Mouse (Mus musculus) limb, embryonic 13.5 days (tissue): ENCODE data around the gene Odf3l2. TPM values are rescaled to one million over a fixed set of nuclear protein-coding genes. Genes with fewer than 3 reads are reported as not detected.

Experiments
- ATAC-seq: fragments of 200-750 bp; cut with Nextera tagmentation; 2 replicates; pipeline ENCODE4 v1.8.0; 2017; ENCODE audit warnings: low read depth, moderate number of reproducible peaks, moderate TSS enrichment; ENCODE audit not compliant: low FRiP score
- H3K27ac ChIP-seq: fragments of 300-500 bp; sonication (generic); 2 replicates; pipeline ENCODE4 v1.5.1; 2015; ENCODE audit warnings: inconsistent platforms, mild to moderate bottlenecking, moderate library complexity
- H3K27me3 ChIP-seq: fragments of 300-500 bp; sonication (generic); 2 replicates; pipeline ENCODE4 v1.6.1; 2015; ENCODE audit warnings: mild to moderate bottlenecking, inconsistent platforms
- H3K36me3 ChIP-seq: fragments of 300-500 bp; sonication (generic); 2 replicates; pipeline ENCODE4 v1.6.1; 2015; ENCODE audit warnings: inconsistent platforms, mild to moderate bottlenecking, moderate library complexity
- H3K4me1 ChIP-seq: fragments of 300-500 bp; sonication (generic); 2 replicates; pipeline ENCODE4 v1.6.1; 2015; ENCODE audit warnings: inconsistent platforms
- H3K4me2 ChIP-seq: fragments of 300-500 bp; sonication (generic); replicated peaks from 2 replicates; pipeline ENCODE4 v1.6.1; 2015; ENCODE audit warnings: inconsistent platforms, mild to moderate bottlenecking, moderate library complexity
- H3K4me3 ChIP-seq: fragments of 300-500 bp; sonication (generic); 2 replicates; pipeline ENCODE4 v1.5.1; 2015; ENCODE audit warnings: moderate library complexity, mild to moderate bottlenecking, inconsistent platforms
- H3K9ac ChIP-seq: fragments of 300-500 bp; sonication (generic); 2 replicates; pipeline ENCODE4 v1.6.1; 2015; ENCODE audit warnings: mild to moderate bottlenecking, inconsistent platforms
- H3K9me3 ChIP-seq: fragments of 300-500 bp; sonication (generic); 2 replicates; pipeline ENCODE4 v1.6.1; 2016; ENCODE audit warnings: inconsistent platforms
- WGBS: fragments of 180-500 bp; shearing (Covaris S2); methylation state at CpG from one replicate; pipeline ENCODE4 v1.1.7; 2015; 5-methylcytosine and 5-hydroxymethylcytosine counted together
- polyA plus RNA-seq: library from polyadenylated mRNA; unstranded; fragments of >200 nt; fragmentation: Nextera tagmentation; extraction: Ambion mirVana; gene quantifications from 2 replicates; pipeline ENCODE4 v1.2.1, GENCODE M21; 2015

Odf3l2 gene
- not detected in 2 replicates for polyA plus RNA-seq

DNA sequence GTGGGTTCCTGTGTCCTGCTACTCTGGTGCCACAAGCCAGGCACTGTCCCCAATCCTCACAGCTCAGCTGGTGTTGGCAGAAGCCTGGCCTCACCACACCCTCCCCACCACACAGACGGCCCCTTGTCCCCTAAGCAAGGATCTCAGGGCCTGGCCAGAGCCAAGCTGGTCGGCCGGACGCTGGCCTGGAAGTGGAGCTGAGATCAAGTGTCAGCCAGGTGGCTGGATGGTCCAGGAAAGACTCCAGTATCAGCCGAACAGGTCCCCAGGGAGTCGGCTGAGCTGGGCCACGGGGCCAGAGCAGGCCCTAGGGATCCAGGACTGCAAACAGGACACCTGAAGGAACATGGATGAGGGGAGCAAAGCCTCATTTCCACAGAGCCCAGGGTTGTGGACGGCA is at the start of gene Odf3l2:
Odf3l2 (minus strand) TSS at position 28 of the 400 bp plus-strand sequence.
- Histone ChIP-seq H3K9ac (peak within 1 kb of the TSS; percentile 19; the same call in 1 of the 2 replicates), H3K36me3 (no peaks in the 10 kb centered on the region), H3K4me2 (no peak within 1 kb of the TSS), H3K9me3 (no peaks in the 10 kb centered on the region), H3K4me1 (no peaks in the 10 kb centered on the region), H3K4me3 (no peak within 1 kb of the TSS), H3K27me3 (no peaks in the 10 kb centered on the region), H3K27ac (no peak within 1 kb of the TSS)
- ATAC-seq, result 0 out of 2 replicates have a peak, but pooled peaks have one; percentile 20
- WGBS, result 69% methylated on average over 8 of the region's 8 CpGs

DNA sequence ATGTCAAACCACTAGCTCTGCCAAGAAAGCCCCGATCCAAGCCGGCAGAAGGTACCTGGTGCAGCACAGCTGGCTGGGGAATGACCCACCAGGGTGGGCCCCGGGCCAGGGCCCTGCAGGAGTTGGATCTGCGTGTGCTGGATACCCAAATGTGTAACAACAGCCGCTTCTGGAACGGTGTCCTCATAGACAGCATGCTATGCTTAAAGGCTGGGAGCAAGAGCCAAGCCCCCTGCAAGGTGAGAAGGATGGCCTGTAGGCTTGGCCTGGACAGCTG is 48.8 kb upstream of the Odf3l2 start:
- peaks cover 2% of the 10 kb centered on the region for H3K36me3 ChIP-seq
- peak overlapping the region; percentile 81 for H3K27ac ChIP-seq
- H3K4me2 ChIP-seq, result no peak overlapping the region
- H3K4me3 ChIP-seq, result no peak overlapping the region
- no peak for ATAC-seq
- H3K27me3 ChIP-seq, result no peaks in the 10 kb centered on the region
- no peaks in the 10 kb centered on the region for H3K9me3 ChIP-seq
- peaks cover 38% of the 10 kb centered on the region for H3K4me1 ChIP-seq
- peak overlapping the region; percentile 48 for H3K9ac ChIP-seq
- WGBS, result 68% methylated on average over 6 of the region's 6 CpGs

DNA sequence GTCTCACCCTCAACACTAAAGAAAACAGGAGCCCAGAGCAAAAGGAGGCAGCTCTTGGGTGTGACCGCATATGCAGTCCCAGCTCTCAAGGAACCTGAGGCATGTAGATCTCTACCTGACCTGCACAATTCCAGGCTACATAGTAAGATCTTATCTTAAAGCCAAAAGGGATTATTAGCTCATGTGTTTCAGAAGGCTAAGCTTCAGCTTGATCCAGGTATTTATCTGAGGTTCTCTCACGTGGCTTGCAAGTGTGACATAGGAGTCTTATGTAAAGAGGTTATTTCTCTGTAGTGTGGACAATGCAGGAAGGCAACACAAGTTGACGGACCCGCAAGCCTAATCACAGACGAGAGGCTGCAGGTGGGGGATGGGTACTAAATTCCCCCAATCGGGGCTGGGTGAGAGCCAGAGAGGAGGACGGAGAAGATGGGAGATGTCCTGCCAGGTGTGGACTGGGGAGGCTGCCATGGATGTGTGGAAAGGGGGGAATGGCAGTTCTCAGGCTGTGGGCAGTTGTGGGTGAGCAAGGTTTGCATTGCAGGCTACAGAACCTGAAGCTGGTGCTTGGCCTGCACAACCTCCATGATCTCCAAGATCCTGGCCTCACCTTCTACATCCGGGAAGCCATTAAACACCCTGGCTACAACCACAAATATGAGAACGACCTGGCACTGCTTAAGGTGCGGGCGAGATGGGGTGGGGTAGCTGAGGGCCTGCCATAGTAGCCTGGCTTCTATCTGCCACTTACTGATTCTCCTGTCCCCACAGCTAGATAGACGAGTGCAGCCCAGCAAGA is 48.2 kb upstream of the Odf3l2 start:
- Histone ChIP-seq H3K27ac (peak overlapping the region; percentile 81), H3K36me3 (peaks cover 7% of the 10 kb centered on the region), H3K4me2 (no peak overlapping the region), H3K4me3 (no peak overlapping the region), H3K27me3 (no peaks in the 10 kb centered on the region), H3K9me3 (no peaks in the 10 kb centered on the region), H3K9ac (peak overlapping the region; percentile 48), H3K4me1 (peaks cover 38% of the 10 kb centered on the region)
- WGBS, result 75% methylated on average over 12 of the region's 12 CpGs
- ATAC-seq, result no peak

DNA sequence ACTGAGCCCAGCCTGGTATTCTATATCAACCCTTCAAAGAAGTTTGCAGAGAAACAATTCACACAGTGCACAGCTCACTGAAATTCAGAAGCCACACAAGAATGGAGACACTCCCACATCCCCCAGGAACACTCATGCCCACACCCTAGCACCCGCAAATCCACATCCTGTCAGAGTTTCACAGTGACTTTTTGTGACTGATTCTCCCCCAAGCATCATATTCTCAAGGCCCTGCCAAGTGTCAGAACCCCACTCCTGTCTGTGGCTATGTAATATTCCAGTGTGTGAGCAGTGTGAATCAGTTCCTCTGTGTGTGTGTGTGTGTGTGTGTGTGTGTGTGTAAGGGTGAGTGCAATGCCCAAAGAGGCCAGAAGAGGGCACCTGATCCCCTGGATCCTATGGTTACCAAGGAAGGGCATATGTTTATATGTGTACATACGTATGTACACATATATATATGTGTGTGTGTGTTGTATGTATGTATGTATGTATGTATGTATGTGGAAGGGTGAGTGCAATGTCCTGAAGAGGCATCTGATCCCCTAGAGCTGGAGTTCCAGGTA is 46.5 kb upstream of the Odf3l2 start:
- Histone ChIP-seq H3K27me3 (no peaks in the 10 kb centered on the region), H3K4me2 (no peak overlapping the region), H3K36me3 (peaks cover 25% of the 10 kb centered on the region), H3K9ac (no peak overlapping the region), H3K27ac (no peak overlapping the region), H3K9me3 (no peaks in the 10 kb centered on the region), H3K4me3 (no peak overlapping the region), H3K4me1 (peaks cover 29% of the 10 kb centered on the region)
- ATAC-seq, result no peak
- 96% methylated on average over 2 of the region's 2 CpGs for WGBS

DNA sequence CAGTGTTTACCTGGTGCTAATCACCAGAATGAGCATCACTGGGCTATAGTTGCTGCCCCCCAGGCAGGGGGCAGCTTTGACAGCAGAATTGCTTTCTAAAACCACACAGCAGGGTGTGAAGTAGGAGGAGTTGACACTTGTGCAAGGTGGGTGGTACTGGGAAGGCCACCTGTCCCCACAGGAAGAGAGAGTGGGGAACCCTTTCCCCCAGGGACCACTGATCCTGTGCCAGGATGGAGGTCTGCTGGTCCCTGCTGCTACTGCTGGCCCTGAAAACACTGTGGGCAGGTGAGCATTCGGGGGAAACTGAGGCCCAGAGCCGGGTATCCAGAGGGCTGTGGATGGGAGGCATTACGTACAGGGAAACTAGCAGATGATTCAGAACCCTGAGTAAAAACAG is 43.6 kb upstream of the Odf3l2 start:
- peaks cover 2% of the 10 kb centered on the region; the same call in 1 of the 2 replicates for H3K4me1 ChIP-seq
- no peaks in the 10 kb centered on the region for H3K27me3 ChIP-seq
- no peak overlapping the region for H3K9ac ChIP-seq
- H3K4me3 ChIP-seq, result no peak overlapping the region
- H3K36me3 ChIP-seq, result peaks cover 53% of the 10 kb centered on the region
- no peak overlapping the region for H3K4me2 ChIP-seq
- no peaks in the 10 kb centered on the region for H3K9me3 ChIP-seq
- ATAC-seq, result no peak
- H3K27ac ChIP-seq, result no peak overlapping the region
- 90% methylated on average over 3 of the region's 3 CpGs for whole genome bisulfite sequencing

DNA sequence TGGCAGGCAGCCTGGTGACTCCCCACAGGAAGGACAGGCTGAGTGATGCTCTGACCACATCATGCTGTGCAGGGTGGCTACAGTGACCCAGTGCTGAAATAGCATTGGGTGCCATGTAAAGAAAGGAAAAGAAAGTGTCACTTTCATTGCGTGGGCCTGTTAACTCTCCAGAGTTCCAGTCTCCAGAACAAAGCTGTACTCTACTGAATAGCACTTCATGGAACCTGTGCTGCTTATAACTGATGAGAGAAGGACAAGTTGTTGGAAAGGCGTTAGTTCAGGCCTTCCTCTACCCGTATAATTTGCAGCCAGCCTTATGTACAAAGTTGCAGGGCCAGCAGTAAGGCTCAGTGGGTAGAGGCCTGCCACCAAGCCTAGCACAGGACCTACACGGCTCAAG is 43.2 kb upstream of the Odf3l2 start, which contains the start of gene Gzmm:
Gzmm (plus strand) TSS at position 301 of the 400 bp plus-strand sequence.
- no peak for ATAC-seq
- 73% methylated on average over 4 of the region's 4 CpGs for WGBS
- Histone ChIP-seq H3K4me1 (peaks cover 6% of the 10 kb centered on the region), H3K27ac (no peak within 1 kb of the TSS), H3K9ac (no peak within 1 kb of the TSS), H3K9me3 (no peaks in the 10 kb centered on the region), H3K4me3 (no peak within 1 kb of the TSS), H3K27me3 (no peaks in the 10 kb centered on the region), H3K36me3 (peaks cover 53% of the 10 kb centered on the region), H3K4me2 (no peak within 1 kb of the TSS)

DNA sequence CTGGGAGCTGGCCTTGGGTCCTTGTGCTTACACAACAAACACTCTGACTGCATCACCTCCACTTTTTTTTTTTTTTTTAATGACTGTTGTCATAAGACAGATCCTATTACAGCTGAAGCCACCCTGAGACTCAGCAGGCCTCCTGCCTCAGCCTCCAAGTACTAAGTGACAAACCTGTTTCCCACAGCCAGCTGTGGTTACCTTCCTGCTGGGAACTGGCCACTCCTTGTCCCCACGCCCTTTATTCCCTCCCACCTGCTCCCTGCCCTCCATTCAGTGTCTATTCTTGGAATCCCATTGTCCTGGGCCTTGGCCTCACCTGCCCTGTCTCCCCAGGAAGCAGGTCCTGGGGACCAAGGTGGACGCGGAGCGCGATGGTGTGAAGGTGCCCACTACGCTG is 42.0 kb upstream of the Odf3l2 start:
- Histone ChIP-seq H3K4me3 (no peak overlapping the region), H3K9ac (no peak overlapping the region), H3K4me2 (no peak overlapping the region), H3K9me3 (no peaks in the 10 kb centered on the region), H3K27ac (no peak overlapping the region), H3K36me3 (peaks cover 53% of the 10 kb centered on the region), H3K4me1 (peaks cover 16% of the 10 kb centered on the region), H3K27me3 (no peaks in the 10 kb centered on the region)
- ATAC-seq, result no peak
- WGBS, result 95% methylated on average over 6 of the region's 6 CpGs

DNA sequence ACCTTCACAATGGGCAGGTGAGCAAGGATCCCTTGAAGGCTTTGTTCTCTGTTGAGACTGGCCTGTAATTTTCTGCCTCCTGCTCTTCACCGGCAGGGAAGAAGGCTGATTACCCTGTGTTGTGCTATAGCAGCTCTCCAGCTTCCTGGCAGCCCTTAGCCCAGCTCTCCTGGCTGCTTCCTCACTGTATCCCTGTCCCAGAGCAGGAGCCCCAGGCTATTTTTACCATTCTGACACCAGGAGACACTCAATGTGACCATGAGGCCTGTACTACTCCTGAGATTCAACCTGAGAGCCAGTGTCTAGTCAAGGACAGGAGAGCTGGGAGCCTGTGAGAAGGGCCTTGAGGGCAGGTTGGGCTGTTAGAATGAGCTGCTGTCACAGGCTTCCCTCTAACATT is 41.2 kb upstream of the Odf3l2 start:
- no peak overlapping the region for H3K27ac ChIP-seq
- H3K27me3 ChIP-seq, result no peaks in the 10 kb centered on the region
- H3K4me3 ChIP-seq, result no peak overlapping the region
- H3K4me1 ChIP-seq, result peaks cover 16% of the 10 kb centered on the region
- no peaks in the 10 kb centered on the region for H3K9me3 ChIP-seq
- 94% methylated on average over 1 of the region's 1 CpGs for WGBS
- peaks cover 53% of the 10 kb centered on the region for H3K36me3 ChIP-seq
- no peak for ATAC-seq
- no peak overlapping the region for H3K9ac ChIP-seq
- H3K4me2 ChIP-seq, result no peak overlapping the region

DNA sequence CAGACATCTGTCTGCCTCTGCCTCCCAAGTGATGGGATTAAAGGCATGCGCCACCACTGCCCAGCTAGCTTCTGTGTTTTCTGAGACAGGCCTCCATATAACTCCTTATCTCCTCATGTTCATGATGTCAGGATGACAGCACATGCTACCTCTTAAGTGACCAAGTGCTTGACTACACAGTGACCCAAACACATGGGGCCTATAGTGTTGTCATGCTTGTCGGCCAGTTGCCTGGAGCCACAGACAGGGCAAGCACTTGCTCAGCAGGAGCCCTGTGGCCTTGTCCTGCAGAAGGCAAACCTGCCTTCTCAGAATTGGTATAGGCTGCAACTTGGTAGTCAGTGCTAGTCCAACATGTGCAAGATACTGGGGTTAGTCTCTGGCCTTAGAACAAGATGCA is 40.7 kb upstream of the Odf3l2 start:
- H3K27ac ChIP-seq, result no peak overlapping the region
- 91% methylated on average over 2 of the region's 2 CpGs for WGBS
- no peak for ATAC-seq
- no peaks in the 10 kb centered on the region for H3K27me3 ChIP-seq
- peaks cover 18% of the 10 kb centered on the region for H3K4me1 ChIP-seq
- H3K9me3 ChIP-seq, result no peaks in the 10 kb centered on the region
- H3K9ac ChIP-seq, result no peak overlapping the region
- no peak overlapping the region for H3K4me3 ChIP-seq
- peaks cover 53% of the 10 kb centered on the region for H3K36me3 ChIP-seq
- H3K4me2 ChIP-seq, result no peak overlapping the region

DNA sequence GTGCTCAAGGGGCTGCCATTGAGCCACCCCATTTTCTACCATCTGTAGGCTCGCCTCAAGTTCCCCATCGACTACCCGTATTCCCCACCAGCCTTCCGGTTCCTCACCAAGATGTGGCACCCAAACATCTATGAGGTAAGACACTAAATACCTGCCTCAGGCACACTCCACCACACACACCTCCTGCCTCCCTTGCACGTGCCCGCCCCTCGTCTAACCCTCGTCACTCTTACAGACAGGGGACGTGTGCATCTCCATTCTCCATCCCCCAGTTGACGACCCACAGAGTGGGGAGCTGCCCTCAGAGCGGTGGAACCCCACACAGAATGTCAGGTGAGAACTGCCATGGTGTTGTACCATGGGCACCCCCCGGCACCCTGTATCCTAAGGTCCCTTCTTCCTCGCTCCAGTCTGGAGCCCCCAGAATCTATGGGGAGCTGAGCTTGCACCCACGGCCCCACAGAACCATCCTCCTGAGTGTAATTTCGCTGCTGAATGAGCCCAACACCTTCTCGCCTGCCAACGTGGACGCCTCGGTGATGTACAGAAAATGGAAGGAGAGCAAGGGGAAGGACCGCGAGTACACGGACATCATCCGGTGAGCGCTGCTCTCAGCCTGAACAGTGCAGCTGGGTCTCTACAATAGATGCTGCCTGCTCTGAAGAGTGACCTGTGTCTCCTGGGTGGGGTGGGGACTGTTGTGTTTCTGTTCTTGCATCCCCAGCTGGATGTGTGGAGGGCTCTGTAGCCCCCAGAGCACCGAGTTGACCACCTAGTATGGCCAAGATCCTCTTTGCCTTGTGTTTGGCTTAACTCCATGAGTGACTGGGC is 39.4 kb upstream of the Odf3l2 start:
- peaks cover 53% of the 10 kb centered on the region for H3K36me3 ChIP-seq
- WGBS, result 94% methylated on average over 25 of the region's 25 CpGs

DNA sequence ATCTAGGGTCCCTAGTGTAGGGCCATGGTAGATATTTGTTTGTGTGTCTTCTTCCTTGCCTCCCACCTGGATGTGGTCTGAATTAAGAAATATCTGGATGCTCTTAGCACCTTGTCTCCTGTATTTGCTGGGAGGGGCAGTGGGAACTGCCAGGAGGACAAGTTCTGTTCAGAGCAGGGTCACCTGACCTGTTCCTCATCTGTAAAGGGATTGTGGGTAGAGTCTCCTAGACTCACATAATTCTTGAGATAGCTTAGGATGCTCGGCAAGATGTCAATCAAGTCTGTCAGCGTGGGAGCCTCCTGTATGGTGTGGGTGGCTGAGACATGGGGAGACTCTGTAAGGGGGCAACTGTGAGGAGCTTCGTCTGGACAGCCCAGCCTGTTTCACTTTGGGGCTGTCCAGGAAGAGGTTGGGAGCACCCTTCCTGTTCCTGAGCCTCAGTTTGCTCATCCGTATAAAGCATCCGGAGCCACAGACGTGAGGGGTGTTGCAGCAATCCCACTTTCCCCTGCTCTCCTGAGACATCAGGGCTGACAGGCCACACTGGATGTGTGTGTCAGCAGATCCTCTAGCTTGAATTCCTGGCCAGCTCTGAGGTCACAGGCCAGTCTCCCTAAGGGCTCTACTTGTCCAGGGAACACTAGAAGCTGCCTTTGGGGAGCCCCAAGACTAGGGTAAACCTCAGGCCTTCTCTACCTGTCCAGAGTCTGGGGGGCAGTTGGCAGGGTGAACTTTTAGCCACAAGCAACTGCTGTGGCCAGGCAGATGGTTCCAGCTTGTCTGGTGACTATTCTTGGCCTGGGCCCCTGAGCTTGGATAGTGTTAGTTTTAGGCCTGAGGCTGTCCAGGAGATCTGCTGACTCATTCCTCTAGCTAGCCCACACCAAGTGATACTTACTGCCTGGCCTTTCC is 38.4 kb upstream of the Odf3l2 start:
- Histone ChIP-seq H3K4me1 (peaks cover 23% of the 10 kb centered on the region), H3K4me2 (peak overlapping the region; percentile 88), H3K4me3 (peak overlapping the region; percentile 91), H3K27ac (no peak overlapping the region), H3K36me3 (peaks cover 48% of the 10 kb centered on the region), H3K27me3 (no peaks in the 10 kb centered on the region), H3K9me3 (no peaks in the 10 kb centered on the region), H3K9ac (peak overlapping the region; percentile 89)
- no peak for ATAC-seq
- 89% methylated on average over 6 of the region's 6 CpGs for WGBS

More for the DNA sequence above, 39.4 kb upstream of the Odf3l2 start:
- H3K4me3 ChIP-seq, result no peak overlapping the region
- no peak overlapping the region for H3K4me2 ChIP-seq
- no peak overlapping the region for H3K9ac ChIP-seq
- no peaks in the 10 kb centered on the region for H3K27me3 ChIP-seq
- H3K9me3 ChIP-seq, result no peaks in the 10 kb centered on the region
- ATAC-seq, result no peak
- H3K27ac ChIP-seq, result no peak overlapping the region
- peaks cover 23% of the 10 kb centered on the region for H3K4me1 ChIP-seq
